Mouse (Mus musculus) cortical plate, adult 2 months (tissue): ENCODE results near the gene Gm20532.

Experiments
- CTCF ChIP-seq: fragments of 200-500 bp; IDR thresholded peaks from 2 replicates; pipeline ENCODE4 v1.5.1; 2011; ENCODE audit warnings: mild to moderate bottlenecking, control low read depth, low read length; ENCODE audit not compliant: insufficient read depth; ENCODE audit errors: extremely low read depth
- POLR2A ChIP-seq: fragments of 200-500 bp; IDR thresholded peaks from 2 replicates; pipeline ENCODE4 v1.6.1; 2011; ENCODE audit warnings: mild to moderate bottlenecking, low read length, control low read depth; ENCODE audit not compliant: insufficient read depth; ENCODE audit errors: extremely low read depth

DNA sequence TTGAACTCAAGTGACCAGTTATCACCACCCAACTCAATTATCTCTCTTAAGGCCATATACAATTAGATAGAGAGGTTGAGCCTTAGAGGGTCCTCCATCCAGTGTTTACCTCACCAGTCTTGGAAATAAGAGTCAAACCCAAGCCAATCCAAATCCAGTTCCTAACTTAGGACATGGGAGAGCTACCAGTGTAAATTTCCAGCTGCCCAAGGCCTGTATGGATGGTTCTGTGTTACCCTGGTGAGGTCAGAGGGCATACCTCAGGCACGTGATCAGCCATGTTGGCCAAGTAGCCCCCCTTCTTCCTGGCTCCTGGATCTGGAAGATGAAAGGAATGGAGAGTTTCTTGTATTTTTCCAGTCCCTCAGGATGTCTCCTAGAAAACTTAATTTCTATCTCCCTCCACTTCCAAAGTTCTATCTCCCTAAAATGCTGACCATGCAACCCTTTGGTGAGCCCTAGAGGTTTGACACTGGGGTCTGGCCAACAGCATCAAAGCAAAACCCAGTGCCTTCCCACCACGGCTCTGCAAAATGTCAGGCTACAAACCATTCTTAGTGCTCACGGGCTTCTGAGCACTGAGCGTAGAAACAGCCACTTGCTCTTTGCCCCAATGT is 51.0 kb downstream of the Gm20532 start:
- TF ChIP-seq POLR2A (no peak), CTCF (no peak)
